In genomic region chr13:69263722-69264121, GRCm38 (mm10) we compare ENCODE assay signal across 9 mouse cellular contexts.
A peak's percentile ranks its signal among the peaks of the same experiment; 100 is the strongest.
DNase-seq lines count a peak whose midpoint lies in the region.
"Had no signal": no experiment of that assay in that cellular context is flagged by ENCODE, and none has a peak within 500 bp of the region (broad histone marks: within the 10 kb centered on the region; RNA-seq: fewer than 3 reads in every experiment).

No protein-coding gene starts in this region.

- peak; percentile 36 for DNase-seq in left cerebral cortex, postnatal 4 days
- no peak for DNase-seq in left cerebral cortex, postnatal 14 days (ENCODE audit: low spot score in 2 of 2)
- peak; percentile 79 for DNase-seq in R1 (ENCODE audit: low read depth, low spot score)
- DNase-seq in fibroblast of lung, adult 2 months (ENCODE audit: low read depth): peak; percentile 4
- peak; percentile 19 for DNase-seq in lung, postnatal 36 days
- no peak for DNase-seq in cerebellum, postnatal 36 days
- DNase-seq in cerebellum, postnatal 4 days (ENCODE audit: low spot score in 2 of 2): no peak
- DNase-seq: cerebellum, adult 9-11 months; gastrocnemius, adult 2 months had no signal

- intact Hi-C loops in left cerebral cortex, postnatal 4 days (cut with DNase I): no loop called here
- intact Hi-C loops in left cerebral cortex, postnatal 14 days (cut with DNase I): no loop called here

Comparison
In these comparisons a context has a peak if more than half of its experiments do, and no peak if none do; other contexts are left out.
1. DNase-seq: peak in left cerebral cortex, postnatal 4 days (single experiment), R1 (single experiment), fibroblast of lung, adult 2 months (single experiment) and lung, postnatal 36 days (single experiment); none in left cerebral cortex, postnatal 14 days (0 of 2), cerebellum, postnatal 36 days (0 of 2) and cerebellum, postnatal 4 days (0 of 2).